Mouse (Mus musculus): ENCODE data around the gene Ubac2.

GRCm38 (mm10) chr14:121970402-121970801 lies 92.0 kb downstream of the Ubac2 start:
- TF ChIP-seq CTCF (IDR thresholded peaks at IDR 0.05; ENCODE audit: low read depth) (no peak), EP300 (optimal IDR thresholded peaks at IDR 0.05) (no peak)
